Mouse (Mus musculus): ENCODE results near the gene Armc9. TPM values are rescaled to one million over a fixed set of nuclear protein-coding genes. Genes with fewer than 3 reads are reported as not detected.

Armc9 gene
- polyA plus RNA-seq, 1 experiment from 2014 or later, result 21.6 TPM

DNA sequence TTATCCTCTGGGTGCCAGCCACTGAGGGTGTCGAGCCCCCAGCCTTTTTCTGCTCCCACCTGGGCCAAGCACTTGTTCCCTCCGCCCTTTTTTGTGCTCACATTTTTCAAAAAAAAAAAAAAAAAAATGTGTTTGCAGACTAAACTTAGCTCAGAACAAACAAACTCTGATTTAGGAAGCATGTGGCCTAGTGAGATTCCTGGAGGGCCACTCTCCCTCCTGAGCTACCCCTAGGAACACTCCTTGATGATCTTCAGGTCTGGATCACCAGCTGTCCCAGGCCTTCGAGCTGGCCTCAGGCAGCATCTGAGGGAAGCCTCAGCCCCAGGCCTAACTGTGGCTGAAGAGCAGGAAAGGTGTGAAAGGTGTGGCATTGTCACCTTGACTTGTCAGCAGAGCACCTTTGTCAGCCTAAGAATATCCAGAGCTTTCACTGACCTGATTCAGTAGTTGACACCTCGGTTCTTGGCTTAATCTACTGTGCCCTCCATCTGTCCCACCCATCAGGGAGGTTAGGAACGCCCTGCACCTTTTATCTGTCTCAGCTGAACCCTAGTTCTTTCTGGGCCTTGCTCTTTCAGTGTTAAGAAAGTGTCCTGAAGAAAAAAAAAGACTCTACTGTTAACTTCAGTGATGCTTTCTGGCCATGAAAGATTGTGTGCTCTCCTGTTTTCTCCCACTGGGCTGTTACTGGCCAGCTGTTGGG lies 27.6 kb downstream of the Armc9 start:
- no peaks in the 10 kb centered on the region for H3K9me3 ChIP-seq

DNA sequence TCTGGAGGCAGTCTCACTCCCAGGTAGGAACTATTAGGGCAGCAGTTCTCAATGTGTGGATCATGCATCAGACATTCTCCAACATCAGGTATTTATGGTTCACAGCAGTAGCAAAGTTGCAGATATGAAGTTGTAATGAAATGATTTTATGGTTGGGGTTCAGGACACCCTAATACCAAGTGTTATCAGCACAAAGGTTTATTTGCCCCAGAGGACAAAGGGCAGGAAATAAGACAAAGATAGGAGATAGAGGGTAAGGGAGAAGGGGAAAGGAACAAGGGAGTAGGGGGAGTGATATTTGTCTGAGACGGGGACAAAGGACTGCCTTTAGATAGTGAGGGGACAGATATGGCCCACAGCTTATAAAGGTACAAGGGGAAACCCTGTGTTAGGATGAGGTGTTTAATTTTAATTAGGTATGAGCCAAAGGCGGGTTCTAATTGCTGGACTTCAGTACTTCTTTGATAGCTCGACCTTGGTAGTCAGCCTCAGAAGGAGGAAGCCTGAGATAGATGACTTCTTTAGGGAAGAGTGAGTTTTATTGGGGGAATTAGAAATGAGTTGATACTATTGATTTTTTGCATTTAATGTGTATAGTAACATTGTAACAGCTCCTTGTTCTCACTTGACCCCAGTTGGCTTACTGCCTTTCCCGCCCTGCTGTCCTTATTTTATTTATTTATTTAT lies 29.1 kb downstream of the Armc9 start:
- Histone ChIP-seq H3K27me3 (ENCODE audit: insufficient read depth, poor library complexity, severe bottlenecking) (no peaks in the 10 kb centered on the region), H3K9me3 (no peaks in the 10 kb centered on the region), H3K36me3 (0 out of 2 replicates have a peak, but pooled peaks cover under 1% of the 10 kb centered on the region), H3K4me1 (no peaks in the 10 kb centered on the region), H3K27ac (no peak overlapping the region), H3K4me3 (no peak overlapping the region)
- 74% methylated on average over 4 of the region's 4 CpGs for WGBS
- no peak for DNase-seq (ENCODE audit: low spot score)

More for the DNA sequence above, 27.6 kb downstream of the Armc9 start:
- Histone ChIP-seq H3K27ac (no peak overlapping the region), H3K27me3 (ENCODE audit: insufficient read depth, poor library complexity, severe bottlenecking) (no peaks in the 10 kb centered on the region), H3K36me3 (no peaks in the 10 kb centered on the region; the same call in 1 of the 2 replicates), H3K4me3 (no peak overlapping the region), H3K4me1 (no peaks in the 10 kb centered on the region)
- no peak for DNase-seq (ENCODE audit: low spot score)
- 58% methylated on average over 5 of the region's 5 CpGs for WGBS

DNA sequence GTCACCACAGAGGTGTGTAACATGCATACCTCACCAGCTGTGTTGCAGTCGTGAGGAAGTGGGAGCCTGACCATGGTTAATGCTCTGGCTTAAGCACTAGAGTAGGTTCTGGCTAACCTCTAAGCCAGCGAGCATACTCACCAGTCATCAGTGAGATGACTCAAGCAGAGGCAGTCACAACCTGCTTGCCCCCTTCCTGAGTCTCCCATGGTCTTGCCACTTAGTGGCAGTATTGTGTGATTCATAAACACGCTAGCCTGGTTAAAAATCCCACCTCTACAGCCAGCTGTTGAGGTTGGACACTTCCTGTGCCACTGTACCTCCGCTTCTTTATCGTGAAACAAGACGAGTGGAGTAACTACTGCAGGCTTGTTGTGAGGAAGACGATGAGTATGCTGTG lies 32.2 kb downstream of the Armc9 start:
- no peaks in the 10 kb centered on the region for H3K9me3 ChIP-seq
- no peak for DNase-seq (ENCODE audit: low spot score)
- peaks cover 11% of the 10 kb centered on the region; the same call in 1 of the 2 replicates for H3K36me3 ChIP-seq
- H3K4me3 ChIP-seq, result no peak overlapping the region
- H3K27ac ChIP-seq, result no peak overlapping the region
- H3K27me3 ChIP-seq (ENCODE audit: insufficient read depth, poor library complexity, severe bottlenecking), result no peaks in the 10 kb centered on the region
- 0 out of 2 replicates have a peak, but pooled peaks cover 6% of the 10 kb centered on the region for H3K4me1 ChIP-seq
- 84% methylated on average over 7 of the region's 7 CpGs for WGBS

DNA sequence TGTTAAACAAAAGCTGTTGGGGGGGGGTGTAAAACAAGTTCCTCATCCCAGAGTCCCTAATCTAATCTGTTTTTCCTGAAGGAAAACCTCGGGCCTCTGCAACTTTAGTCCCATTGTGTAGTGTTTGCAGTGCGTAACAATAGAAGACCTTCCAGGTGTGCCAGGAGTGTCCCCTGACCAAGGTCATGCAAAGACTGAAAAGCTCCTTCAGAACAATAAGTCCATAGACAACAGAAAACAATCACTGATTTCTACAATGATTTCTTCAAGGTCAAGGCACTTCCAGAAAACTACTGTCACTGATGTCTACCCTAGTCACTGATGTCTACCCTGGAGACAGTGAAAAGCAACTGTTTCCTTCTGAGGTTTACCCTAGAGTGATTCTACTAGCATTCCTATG lies 33.3 kb downstream of the Armc9 start:
- peaks cover 11% of the 10 kb centered on the region; the same call in 1 of the 2 replicates for H3K36me3 ChIP-seq
- H3K4me3 ChIP-seq, result no peak overlapping the region
- H3K9me3 ChIP-seq, result no peaks in the 10 kb centered on the region
- 50% methylated on average over 2 of the region's 2 CpGs for WGBS
- no peaks in the 10 kb centered on the region for H3K27me3 ChIP-seq (ENCODE audit: insufficient read depth, poor library complexity, severe bottlenecking)
- H3K27ac ChIP-seq, result no peak overlapping the region
- H3K4me1 ChIP-seq, result 0 out of 2 replicates have a peak, but pooled peaks cover 6% of the 10 kb centered on the region
- no peak for DNase-seq (ENCODE audit: low spot score)

DNA sequence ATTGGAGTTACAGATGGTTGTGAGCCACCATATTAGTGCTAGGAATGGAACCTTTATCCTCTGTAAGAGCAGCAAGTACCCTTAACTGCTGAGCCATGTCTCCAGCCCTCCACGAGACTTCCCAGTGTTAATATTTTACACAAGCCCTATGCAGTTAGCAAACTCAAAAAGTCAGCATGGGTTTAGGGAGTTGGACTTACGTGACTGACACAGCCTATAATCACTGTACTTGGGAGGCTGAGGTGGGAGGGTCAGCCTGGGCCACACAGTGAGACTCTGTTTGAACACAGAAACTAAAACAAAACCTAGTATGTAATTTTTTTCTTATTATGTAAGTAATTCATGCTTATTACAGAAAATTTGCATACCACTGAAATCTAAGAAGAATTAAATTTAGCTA lies 33.7 kb downstream of the Armc9 start:
- no peak for DNase-seq (ENCODE audit: low spot score)
- peaks cover 11% of the 10 kb centered on the region; the same call in 1 of the 2 replicates for H3K36me3 ChIP-seq
- 0 out of 2 replicates have a peak, but pooled peaks cover 6% of the 10 kb centered on the region for H3K4me1 ChIP-seq

DNA sequence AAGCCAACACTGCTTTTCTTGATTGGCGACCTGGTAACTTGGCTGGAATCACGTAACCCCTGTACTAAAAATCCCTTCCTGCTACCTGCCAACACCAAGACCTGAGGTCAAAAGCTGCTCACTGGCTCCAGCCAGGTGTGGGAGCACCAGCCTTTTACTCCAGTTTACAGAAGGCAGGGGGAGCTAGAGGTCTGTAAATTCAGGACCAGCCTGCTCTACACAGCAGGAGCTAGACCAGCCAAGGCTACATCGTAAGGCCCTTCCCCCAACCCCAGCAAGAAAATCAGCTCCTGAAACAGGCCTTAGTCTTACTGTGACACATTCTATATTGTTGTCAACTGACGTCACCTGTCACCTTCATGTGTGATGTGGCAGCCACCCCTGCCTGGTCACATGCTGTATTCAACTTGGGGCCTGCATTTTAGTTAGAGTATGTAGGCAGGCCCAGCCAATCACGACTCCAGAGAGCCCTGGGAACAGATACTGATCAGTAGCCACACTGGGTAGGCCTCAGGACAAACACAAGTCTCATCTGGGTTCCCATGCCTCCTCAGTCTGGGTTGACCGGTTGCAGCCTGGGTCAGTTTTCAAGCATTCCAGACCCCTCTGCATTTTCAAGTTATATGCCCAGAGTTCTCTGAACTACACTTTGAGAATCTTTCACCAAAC lies 34.6 kb downstream of the Armc9 start:
- WGBS, result 73% methylated on average over 6 of the region's 6 CpGs
- Histone ChIP-seq H3K9me3 (no peaks in the 10 kb centered on the region), H3K27ac (no peak overlapping the region), H3K4me3 (no peak overlapping the region), H3K4me1 (0 out of 2 replicates have a peak, but pooled peaks cover 6% of the 10 kb centered on the region), H3K36me3 (peaks cover 11% of the 10 kb centered on the region; the same call in 1 of the 2 replicates), H3K27me3 (ENCODE audit: insufficient read depth, poor library complexity, severe bottlenecking) (no peaks in the 10 kb centered on the region)
- DNase-seq (ENCODE audit: low spot score), result no peak

More for the DNA sequence above, 33.7 kb downstream of the Armc9 start:
- 86% methylated on average over 2 of the region's 2 CpGs for WGBS
- no peak overlapping the region for H3K4me3 ChIP-seq
- no peaks in the 10 kb centered on the region for H3K27me3 ChIP-seq (ENCODE audit: insufficient read depth, poor library complexity, severe bottlenecking)
- H3K9me3 ChIP-seq, result no peaks in the 10 kb centered on the region
- H3K27ac ChIP-seq, result no peak overlapping the region

DNA sequence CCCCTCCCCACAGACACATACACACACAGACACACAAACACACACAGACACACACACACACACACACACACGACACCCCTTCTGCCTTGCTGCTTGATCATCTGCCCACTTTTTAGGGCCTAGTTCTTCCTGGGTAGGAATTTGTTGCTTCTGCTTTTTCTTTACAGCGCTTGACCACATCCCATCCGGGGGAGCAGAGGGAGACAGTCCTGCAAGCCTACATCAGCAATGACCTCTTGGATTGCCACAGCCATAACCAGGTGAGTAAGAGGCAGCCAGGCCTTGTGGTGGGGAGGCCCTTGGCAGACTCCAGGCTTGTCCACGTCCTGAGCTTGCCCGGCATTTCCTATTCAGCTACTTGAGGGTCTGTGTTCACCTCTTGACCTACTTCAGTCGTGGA lies 36.3 kb downstream of the Armc9 start:
- 88% methylated on average over 6 of the region's 6 CpGs for WGBS
- Histone ChIP-seq H3K27ac (no peak overlapping the region), H3K4me3 (no peak overlapping the region), H3K27me3 (ENCODE audit: insufficient read depth, poor library complexity, severe bottlenecking) (no peaks in the 10 kb centered on the region), H3K36me3 (peaks cover 14% of the 10 kb centered on the region), H3K4me1 (0 out of 2 replicates have a peak, but pooled peaks cover 6% of the 10 kb centered on the region), H3K9me3 (no peaks in the 10 kb centered on the region)
- DNase-seq (ENCODE audit: low spot score), result no peak

DNA sequence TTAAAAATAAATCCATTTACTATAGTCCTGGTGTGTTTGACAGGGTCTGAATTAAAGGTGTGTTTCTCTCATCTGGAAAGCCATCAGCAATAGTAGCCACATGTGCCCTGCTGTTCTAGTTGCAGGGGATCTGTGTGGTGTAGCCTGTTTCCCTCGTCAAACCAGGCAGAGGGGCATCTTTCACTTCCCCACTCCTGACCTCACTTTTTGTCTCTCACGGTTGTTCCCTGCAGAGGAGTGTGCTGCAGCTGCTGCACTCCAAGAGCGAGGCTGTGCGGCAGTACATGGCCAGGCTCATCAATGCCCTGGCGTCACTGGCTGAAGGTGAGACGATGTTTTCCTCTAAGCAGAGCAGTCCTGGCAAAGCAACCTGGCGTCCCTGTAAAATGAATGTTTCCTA lies 39.5 kb downstream of the Armc9 start:
- Histone ChIP-seq H3K36me3 (peaks cover 22% of the 10 kb centered on the region), H3K9me3 (no peaks in the 10 kb centered on the region), H3K27me3 (ENCODE audit: insufficient read depth, poor library complexity, severe bottlenecking) (no peaks in the 10 kb centered on the region), H3K27ac (no peak overlapping the region), H3K4me3 (no peak overlapping the region), H3K4me1 (peaks cover 11% of the 10 kb centered on the region; the same call in 1 of the 2 replicates)
- no peak for DNase-seq (ENCODE audit: low spot score)
- WGBS, result 78% methylated on average over 7 of the region's 7 CpGs

DNA sequence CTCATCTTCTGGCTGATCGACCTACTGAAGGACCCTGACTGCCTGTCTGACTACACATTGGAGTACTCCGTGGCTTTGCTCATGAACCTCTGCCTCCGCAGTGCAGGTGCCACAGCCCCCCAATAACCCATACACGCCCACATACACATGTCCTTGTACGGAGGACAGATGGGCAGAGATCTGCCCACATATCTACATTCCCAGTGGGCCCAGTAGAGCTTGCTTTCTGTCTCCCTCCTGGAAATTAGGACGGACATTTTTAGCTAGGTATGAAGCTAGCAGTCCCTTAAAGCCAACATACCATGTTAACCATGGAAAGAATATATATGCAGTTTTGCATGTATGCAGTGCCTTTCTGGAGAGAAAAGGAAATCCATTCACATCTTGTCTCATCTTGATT lies 43.7 kb downstream of the Armc9 start:
- H3K4me1 ChIP-seq, result peaks cover 5% of the 10 kb centered on the region; the same call in 1 of the 2 replicates
- peaks cover 45% of the 10 kb centered on the region for H3K36me3 ChIP-seq
- no peaks in the 10 kb centered on the region for H3K9me3 ChIP-seq
- DNase-seq (ENCODE audit: low spot score), result no peak
- 87% methylated on average over 6 of the region's 6 CpGs for WGBS
- no peak overlapping the region for H3K27ac ChIP-seq
- H3K27me3 ChIP-seq (ENCODE audit: insufficient read depth, poor library complexity, severe bottlenecking), result no peaks in the 10 kb centered on the region
- H3K4me3 ChIP-seq, result no peak overlapping the region

DNA sequence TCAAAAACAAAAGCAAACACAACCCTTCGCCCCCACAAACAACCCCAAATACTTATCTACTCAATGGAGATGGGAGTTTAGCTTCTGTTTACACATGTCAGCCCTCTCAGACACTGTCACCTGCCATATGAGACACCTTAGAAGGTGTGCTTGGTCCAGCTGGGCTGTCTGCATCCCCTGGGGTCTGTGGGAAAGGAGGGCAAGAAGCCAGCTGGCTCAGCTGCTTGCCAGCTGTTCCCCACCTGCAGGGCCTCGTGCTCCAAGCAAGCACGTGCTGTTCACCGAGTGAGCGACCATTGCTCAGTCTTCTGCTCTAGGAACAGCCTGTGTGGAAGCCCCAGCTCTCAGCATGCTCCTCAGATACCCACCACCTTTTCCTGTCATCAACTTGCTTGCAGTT lies 44.4 kb downstream of the Armc9 start:
- H3K27ac ChIP-seq, result no peak overlapping the region
- H3K4me1 ChIP-seq, result peaks cover 5% of the 10 kb centered on the region; the same call in 1 of the 2 replicates
- no peaks in the 10 kb centered on the region for H3K9me3 ChIP-seq
- DNase-seq (ENCODE audit: low spot score), result no peak
- no peak overlapping the region for H3K4me3 ChIP-seq
- 84% methylated on average over 5 of the region's 5 CpGs for WGBS
- peaks cover 53% of the 10 kb centered on the region for H3K36me3 ChIP-seq
- no peaks in the 10 kb centered on the region for H3K27me3 ChIP-seq (ENCODE audit: insufficient read depth, poor library complexity, severe bottlenecking)

DNA sequence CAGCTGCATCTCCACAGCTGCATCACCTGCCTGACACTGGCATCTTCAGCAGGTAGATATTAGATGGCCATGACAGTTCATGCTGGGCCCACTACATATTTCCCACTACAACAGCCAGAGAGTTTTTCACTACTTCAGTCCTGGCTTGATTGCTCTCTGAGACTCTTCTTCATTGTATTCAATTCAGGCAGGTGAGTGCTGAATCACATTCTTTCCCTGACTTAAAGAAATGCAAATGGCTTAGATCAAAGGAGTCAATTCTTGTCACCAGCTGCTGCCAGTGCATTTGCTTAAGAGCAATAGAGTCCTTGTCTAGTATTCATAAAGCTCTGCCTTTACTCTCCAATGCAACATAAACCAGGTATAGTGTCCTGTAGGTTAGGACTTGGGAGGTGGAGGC lies 46.7 kb downstream of the Armc9 start:
- no peak overlapping the region for H3K4me3 ChIP-seq
- no peaks in the 10 kb centered on the region for H3K9me3 ChIP-seq
- no peak overlapping the region for H3K27ac ChIP-seq
- peaks cover 49% of the 10 kb centered on the region for H3K36me3 ChIP-seq
- H3K4me1 ChIP-seq, result peaks cover 5% of the 10 kb centered on the region; the same call in 1 of the 2 replicates
- DNase-seq (ENCODE audit: low spot score), result no peak
- H3K27me3 ChIP-seq (ENCODE audit: insufficient read depth, poor library complexity, severe bottlenecking), result no peaks in the 10 kb centered on the region

DNA sequence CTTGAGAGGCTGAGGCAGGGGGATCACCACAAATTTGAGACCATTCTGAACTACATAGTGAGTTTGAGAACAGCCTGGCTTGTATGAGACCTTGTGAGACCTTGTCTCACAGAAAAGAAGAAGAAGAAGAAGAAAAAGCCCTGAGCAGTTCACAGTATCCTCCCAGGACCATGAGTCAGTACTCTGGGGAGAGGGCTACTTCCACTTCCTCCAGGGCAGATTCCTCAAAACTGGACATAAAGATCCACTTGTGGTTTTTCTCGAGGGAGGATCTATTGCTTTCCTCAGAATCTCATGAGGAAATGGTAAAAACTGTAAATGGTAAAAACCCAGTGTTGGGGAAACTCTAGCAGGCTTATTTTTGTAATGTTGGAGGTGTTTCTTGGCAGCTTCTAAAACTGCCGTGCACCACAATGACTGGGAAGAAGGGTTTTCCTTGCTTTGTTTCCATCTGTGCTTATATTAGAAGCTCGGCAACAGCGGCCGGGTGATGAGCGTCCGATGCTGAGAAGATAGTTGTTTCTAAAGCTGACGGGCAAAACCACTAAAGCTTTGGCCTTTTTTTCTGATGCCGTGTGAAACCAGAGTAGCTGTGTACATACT lies 48.1 kb downstream of the Armc9 start:
- Histone ChIP-seq H3K27ac (no peak overlapping the region), H3K4me1 (peaks cover under 1% of the 10 kb centered on the region; the same call in 1 of the 2 replicates), H3K9me3 (no peaks in the 10 kb centered on the region), H3K4me3 (no peak overlapping the region), H3K27me3 (ENCODE audit: insufficient read depth, poor library complexity, severe bottlenecking) (no peaks in the 10 kb centered on the region), H3K36me3 (peaks cover 49% of the 10 kb centered on the region)
- DNase-seq (ENCODE audit: low spot score), result no peak
- WGBS, result 85% methylated on average over 9 of the region's 9 CpGs

Measured in heart, embryonic 10.5 days (tissue).